Mouse (Mus musculus) urinary bladder, postnatal 14 days (tissue): ENCODE results near the gene Sgca.
A peak's percentile ranks its signal among the peaks of the same experiment; 100 is the strongest.
"Not testable (repeated sequence)": the region's sequence is repeated elsewhere in the genome, so short reads cannot be mapped to it uniquely, and the experiment has no call there.

Experiments
- DNase-seq: peaks from one replicate; pipeline ENCODE4 v3.0.0; 2021; ENCODE audit warnings: low spot score

Sgca gene

DNA sequence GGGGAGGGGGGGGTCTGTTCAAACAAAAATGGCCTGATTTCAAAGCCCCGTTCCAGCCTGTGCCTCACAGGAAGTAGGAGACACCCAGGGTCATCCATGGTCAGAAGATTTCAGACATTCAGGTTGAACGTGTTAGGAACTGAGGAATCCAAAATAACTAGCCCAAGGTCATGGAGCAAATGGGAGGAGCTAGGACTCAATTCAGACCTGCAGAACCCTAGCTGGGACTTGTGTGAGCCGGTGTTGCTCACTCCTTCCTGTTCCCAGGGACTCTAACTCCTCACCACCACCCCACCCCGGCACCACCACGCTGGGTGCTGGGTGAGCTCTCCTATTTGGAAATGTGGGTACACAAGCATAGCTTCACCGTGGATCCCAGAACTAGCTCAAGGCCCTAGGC is 11.2 kb upstream of the Sgca start:
- DNase-seq = no peak

- no peak for DNase-seq
Measured at GRCm38 (mm10) chr11:94986435-94986834, 10.3 kb upstream of the Sgca start.

- DNase-seq = no peak
Measured at GRCm38 (mm10) chr11:94985822-94986221, 9.7 kb upstream of the Sgca start.

GRCm38 (mm10) chr11:94985140-94985539 is 9.0 kb upstream of the Sgca start:
- no peak for DNase-seq

GRCm38 (mm10) chr11:94979462-94980179 is 3.5 kb upstream of the Sgca start:
- no peak for DNase-seq

GRCm38 (mm10) chr11:94978947-94979346 is 2.8 kb upstream of the Sgca start:
- peak; percentile 96 for DNase-seq

DNA sequence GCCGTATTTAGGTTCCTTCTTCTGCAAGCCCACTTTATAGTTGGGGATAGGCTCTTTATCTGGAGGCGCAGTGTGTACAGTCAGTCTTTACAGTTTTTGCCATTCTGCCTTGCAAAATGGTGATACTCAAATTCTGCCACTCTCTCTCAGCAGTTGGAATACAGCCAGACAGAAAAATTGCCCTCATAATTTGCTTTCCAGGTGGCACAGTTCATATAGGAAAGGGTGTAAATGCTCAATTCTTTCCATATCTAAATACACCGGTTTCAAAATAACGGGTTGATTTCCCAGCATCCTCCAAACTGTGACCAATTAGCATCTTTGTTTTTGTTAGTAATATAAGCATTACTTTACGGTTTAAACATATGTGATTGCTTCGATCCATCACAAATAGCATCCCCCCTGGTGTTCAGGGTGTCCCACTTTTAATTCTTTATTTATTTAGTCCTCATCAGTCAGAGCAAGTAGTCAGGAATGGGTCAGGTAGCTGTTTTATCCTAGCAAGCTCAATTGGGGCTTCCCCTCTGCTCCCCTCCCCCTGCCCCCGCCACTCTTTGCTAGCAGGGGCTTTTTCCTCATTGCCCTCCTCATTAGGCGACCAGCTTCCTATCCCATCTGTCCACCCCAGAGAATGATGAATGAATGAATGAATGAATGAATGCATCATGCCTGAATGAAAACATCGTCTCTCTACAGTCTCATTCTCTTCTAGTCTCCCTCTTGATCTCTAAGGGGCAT is 2.2 kb upstream of the Sgca start:
- DNase-seq = no peak

DNA sequence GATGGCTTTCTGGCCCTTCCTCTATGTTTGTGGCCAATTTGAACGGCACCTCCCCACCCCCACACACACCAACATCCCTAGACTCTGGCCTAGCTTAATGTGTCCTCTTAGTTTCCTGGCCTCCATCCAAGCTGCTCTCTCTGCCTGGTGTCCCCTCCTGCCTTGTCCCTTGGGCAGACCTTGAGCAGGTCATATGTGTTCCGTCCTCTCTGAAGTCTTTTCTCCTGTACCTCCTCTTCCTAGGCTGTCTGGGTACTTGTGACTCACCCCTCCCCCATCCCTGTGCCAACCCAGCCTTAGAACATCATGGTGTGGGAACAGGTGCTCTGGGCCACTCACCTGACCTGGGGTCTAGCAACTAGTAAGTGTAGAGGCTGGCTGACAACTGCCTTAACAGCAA is 1.2 kb downstream of the Sgca start:
- no peak for DNase-seq

DNA sequence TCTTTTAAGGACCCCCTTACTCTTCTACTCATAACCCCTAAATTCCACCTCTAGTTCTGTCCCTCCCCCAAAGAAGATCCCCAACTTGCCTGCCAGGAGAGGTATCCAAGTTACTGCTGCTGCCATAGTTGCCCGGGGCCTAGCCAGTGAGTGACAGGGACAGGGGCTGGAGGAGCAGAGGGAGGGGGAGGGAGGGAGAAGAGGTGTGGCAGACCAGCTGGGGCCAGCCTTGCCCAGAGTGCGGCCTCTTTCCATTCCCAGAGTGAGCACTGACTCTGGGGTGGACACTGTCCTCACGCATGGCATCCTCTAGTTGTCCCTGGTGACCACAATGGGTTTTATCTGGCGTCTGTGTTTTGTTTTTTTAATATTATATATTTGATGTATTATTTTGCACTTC is 2.8 kb downstream of the Sgca start:
- no peak for DNase-seq

GRCm38 (mm10) chr11:94972887-94973286 is 3.2 kb downstream of the Sgca start:
- no peak for DNase-seq

GRCm38 (mm10) chr11:94971895-94972615 is 4.1 kb downstream of the Sgca start:
- DNase-seq = no peak

GRCm38 (mm10) chr11:94970210-94970943 is 5.8 kb downstream of the Sgca start:
- peak; percentile 74 for DNase-seq

DNA sequence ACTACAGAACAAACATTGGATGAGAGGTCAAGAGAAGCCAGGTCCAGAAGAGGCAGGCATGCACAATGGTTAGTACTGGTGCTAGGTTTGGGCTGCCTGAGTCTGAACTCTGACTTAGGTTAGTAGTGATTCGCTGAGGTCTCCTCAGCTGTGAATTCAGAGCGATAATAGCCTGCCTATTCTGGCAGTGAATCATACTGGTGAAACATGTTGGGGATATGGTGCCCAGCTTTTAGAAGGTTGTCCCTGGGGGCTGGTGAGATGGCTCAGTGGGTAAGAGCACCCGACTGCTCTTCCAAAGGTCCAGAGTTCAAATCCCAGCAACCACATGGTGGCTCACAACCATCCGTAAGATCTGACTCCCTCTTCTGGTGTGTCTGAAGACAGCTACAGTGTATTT is 6.4 kb downstream of the Sgca start:
- DNase-seq = not testable (repeated sequence)

DNA sequence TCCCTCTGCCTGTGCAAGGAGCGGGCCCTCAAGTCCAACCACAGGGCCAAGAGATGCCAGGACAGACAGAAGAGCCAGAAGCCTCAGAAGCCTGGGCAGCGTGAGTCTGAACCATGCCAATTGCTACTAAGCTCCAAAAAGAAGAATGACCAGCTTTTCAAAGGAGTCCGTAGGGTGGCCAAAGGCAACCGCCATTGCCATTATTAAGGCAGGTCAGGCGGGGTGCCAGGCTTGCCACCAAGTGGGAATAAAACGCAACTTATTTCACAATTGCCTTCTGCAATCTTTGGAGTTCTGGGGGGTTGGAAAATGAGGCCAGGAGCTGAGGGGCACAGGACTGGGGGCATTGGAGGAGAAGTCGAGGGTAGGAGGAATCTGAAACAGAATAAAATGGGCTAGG is 7.9 kb downstream of the Sgca start:
- no peak for DNase-seq

GRCm38 (mm10) chr11:94967419-94967818 is 8.7 kb downstream of the Sgca start, which contains the start of gene Hils1:
Hils1 (plus strand) TSS chr11:94967593.
- DNase-seq = no peak

DNA sequence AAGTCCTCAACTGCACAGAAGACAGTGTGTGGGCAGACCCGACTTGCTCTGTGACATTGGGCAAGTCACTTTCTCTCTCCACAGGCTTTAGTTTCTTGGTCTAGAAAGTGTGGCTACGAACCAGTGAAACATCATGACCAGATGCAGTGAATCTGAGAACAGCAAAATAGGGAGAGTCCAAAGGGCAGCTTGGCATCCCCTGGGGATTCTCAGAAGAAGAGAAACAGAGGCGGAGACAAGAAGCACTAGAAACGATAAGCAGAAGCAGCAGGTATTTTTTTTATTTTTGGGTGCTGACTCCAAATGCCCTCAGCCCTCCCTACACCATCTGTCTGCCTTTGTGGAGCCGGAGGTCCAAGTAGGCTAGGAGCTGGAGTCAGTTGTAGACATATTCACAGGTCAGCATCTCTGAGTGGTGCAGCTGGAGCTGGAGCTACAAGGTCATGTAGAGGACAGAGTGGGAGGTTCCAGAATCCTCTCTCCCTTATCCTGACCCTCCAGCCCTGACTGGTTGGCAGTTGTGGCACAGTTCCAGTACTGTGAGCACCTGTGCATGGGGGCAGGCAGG is 13.5 kb downstream of the Sgca start:
- no peak for DNase-seq

DNA sequence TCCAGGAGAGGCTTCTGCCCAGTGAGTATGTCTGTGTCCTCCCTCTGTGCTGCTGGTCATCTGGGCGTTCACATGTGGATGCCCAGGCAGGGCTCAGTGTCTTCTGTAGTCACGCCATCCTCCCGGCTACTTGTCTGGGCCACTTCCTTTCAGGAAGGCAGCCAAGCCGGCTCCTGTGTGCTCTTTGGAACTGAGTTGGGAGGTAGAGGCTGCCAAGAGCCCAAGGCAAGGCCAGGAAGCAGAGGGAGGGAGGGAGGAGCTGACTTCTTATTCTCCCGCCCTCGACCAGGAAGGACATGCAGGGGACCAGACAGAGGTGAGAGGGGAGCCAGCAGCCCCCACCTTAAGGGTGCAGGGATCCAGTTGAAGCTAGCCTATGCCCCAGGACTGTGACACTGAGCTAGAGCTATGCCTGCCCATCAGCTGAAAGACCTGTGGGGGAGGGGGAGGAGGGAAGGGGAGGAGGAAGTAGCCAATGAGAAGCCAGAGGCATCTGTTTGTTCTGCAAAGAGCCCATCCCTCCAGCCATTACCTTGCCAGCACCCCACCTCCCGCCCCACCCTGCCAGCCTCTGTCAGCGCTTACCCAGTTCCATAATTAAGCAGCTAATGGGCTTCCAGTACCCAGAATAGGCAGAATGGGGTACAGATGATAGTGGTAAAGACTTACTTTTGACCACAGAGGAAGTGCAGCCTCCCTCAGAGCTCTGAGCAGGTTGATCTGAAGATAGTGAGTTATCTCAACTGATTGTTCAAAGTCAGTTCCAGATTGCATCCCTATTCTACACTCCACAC is 17.9 kb downstream of the Sgca start:
- peak; percentile 82 for DNase-seq

DNA sequence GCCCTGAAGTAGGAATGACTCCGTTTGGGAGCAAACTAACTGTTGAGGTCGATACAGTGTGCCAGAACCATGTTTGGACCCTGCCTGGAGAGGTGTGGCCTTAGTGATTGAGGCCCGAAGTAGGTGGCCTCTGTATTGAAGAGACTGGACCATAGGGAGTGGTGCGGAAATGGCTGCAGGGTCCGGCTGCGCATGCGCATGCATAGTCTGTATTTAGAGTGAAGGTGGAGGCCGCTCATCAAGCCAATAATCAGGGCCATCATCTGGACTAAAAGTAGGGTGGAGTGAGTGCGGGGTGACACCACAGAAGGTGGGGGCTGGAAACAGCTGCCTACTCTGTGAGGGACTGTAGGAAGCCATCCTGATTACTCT is 18.4 kb downstream of the Sgca start:
- DNase-seq = no peak

GRCm38 (mm10) chr11:94955103-94955502 is 21.0 kb downstream of the Sgca start:
- no peak for DNase-seq

- no peak for DNase-seq
Measured at GRCm38 (mm10) chr11:94952169-94952568, 24.0 kb downstream of the Sgca start.

DNA sequence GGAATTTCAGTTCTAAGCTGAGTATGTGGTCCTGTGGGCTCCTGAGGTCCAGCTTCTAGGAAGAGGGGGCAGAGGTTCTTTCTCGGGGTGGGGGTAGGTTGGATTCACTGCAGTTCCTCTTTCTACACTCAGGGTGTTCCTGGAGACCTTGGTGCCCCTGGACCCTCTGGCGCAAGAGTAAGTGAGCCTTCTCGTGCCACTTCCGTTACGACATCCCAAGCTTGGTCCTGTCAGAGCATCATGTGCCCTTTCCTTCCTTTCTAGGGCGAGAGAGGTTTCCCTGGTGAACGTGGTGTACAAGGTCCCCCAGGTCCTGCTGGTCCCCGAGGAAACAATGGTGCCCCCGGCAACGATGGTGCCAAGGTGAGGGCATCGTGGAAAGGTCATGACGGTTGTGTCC is 30.9 kb downstream of the Sgca start:
- DNase-seq = no peak
